Mouse (Mus musculus) liver, embryonic 16.5 days (tissue): Measurements from ENCODE around the gene Spsb4. TPM values are rescaled to one million over a fixed set of nuclear protein-coding genes. Genes with fewer than 3 reads are reported as not detected.

ENCODE experiments used
- ATAC-seq: fragments of 200-750 bp; cut with Nextera tagmentation; 2 replicates; pipeline ENCODE4 v1.8.0; 2017; ENCODE audit warnings: low read depth, mild to moderate bottlenecking, moderate number of reproducible peaks, moderate library complexity
- H3K27ac ChIP-seq: fragments of 300-500 bp; sonication (generic); 2 replicates; pipeline ENCODE4 v1.5.1; 2014; ENCODE audit warnings: mild to moderate bottlenecking, low read length
- H3K27me3 ChIP-seq: fragments of 300-500 bp; sonication (generic); 2 replicates; pipeline ENCODE4 v1.6.1; 2014; ENCODE audit warnings: low read depth, low read length, mixed read lengths; ENCODE audit not compliant: control insufficient read depth, insufficient read depth
- H3K36me3 ChIP-seq: fragments of 300-500 bp; sonication (generic); 2 replicates; pipeline ENCODE4 v1.6.1; 2014; ENCODE audit warnings: mild to moderate bottlenecking; ENCODE audit not compliant: control insufficient read depth, insufficient read depth
- H3K4me1 ChIP-seq: fragments of 300-500 bp; sonication (generic); 2 replicates; pipeline ENCODE4 v1.6.1; 2014; ENCODE audit warnings: low read depth, low read length, mixed read lengths; ENCODE audit not compliant: control insufficient read depth
- H3K4me2 ChIP-seq: fragments of 300-500 bp; sonication (generic); 2 replicates; pipeline ENCODE4 v1.6.1; 2014; ENCODE audit warnings: low read depth, low read length, mixed read lengths
- H3K4me3 ChIP-seq: fragments of 300-500 bp; sonication (generic); 2 replicates; pipeline ENCODE4 v1.5.1; 2014; ENCODE audit warnings: low read depth, mild to moderate bottlenecking, low read length
- H3K9ac ChIP-seq: fragments of 300-500 bp; sonication (generic); 2 replicates; pipeline ENCODE4 v1.6.1; 2014; ENCODE audit warnings: low read depth, low read length
- H3K9me3 ChIP-seq: fragments of 300-500 bp; sonication (generic); replicated peaks from 2 replicates; pipeline ENCODE4 v1.6.1; 2016; ENCODE audit warnings: low read length; ENCODE audit not compliant: control insufficient read depth
- WGBS: fragments of 180-500 bp; shearing (Covaris S2); extraction: QIAGEN DNeasy Blood & Tissue Kit; methylation state at CpG from one replicate; pipeline ENCODE4 v1.1.7; 2014; ENCODE audit not compliant: insufficient replicate concordance; 5-methylcytosine and 5-hydroxymethylcytosine counted together
- polyA plus RNA-seq: library from polyadenylated mRNA; unstranded; fragments of >200 nt; fragmentation: Nextera tagmentation; extraction: Ambion mirVana; gene quantifications from 2 replicates; pipeline ENCODE4 v1.2.1, GENCODE M21; 2015

The Spsb4 gene
- polyA plus RNA-seq, 1 experiment from 2014 or later, result 2.3 TPM

- Histone ChIP-seq H3K9me3 (no peaks in the 10 kb centered on the region), H3K4me1 (no peaks in the 10 kb centered on the region), H3K27me3 (peaks cover 11% of the 10 kb centered on the region; the same call in 1 of the 2 replicates), H3K4me3 (no peak overlapping the region), H3K9ac (no peak overlapping the region), H3K27ac (no peak overlapping the region), H3K36me3 (no peaks in the 10 kb centered on the region), H3K4me2 (no peak overlapping the region)
- WGBS, result 47% methylated on average over 6 of the region's 6 CpGs
- no peak for ATAC-seq
These were observed 61.9 kb downstream of the Spsb4 start for GRCm38 (mm10) chr9:96956646-96957297.

- ATAC-seq, result no peak
- no peaks in the 10 kb centered on the region for H3K36me3 ChIP-seq
- no peak overlapping the region for H3K4me3 ChIP-seq
- H3K27me3 ChIP-seq, result peaks cover 18% of the 10 kb centered on the region
- H3K9ac ChIP-seq, result no peak overlapping the region
- 63% methylated on average over 15 of the region's 15 CpGs for WGBS
- no peak overlapping the region for H3K4me2 ChIP-seq
- H3K4me1 ChIP-seq, result no peaks in the 10 kb centered on the region
- H3K9me3 ChIP-seq, result no peaks in the 10 kb centered on the region
- no peak overlapping the region for H3K27ac ChIP-seq
These were observed 64.4 kb downstream of the Spsb4 start for GRCm38 (mm10) chr9:96954063-96954809.

GRCm38 (mm10) chr9:96953443-96953842 lies 65.2 kb downstream of the Spsb4 start:
- Histone ChIP-seq H3K27ac (no peak overlapping the region), H3K4me2 (no peak overlapping the region), H3K4me3 (no peak overlapping the region), H3K36me3 (no peaks in the 10 kb centered on the region), H3K9me3 (no peaks in the 10 kb centered on the region), H3K4me1 (no peaks in the 10 kb centered on the region), H3K27me3 (peaks cover 24% of the 10 kb centered on the region), H3K9ac (no peak overlapping the region)
- no peak for ATAC-seq
- WGBS, result 57% methylated on average over 8 of the region's 8 CpGs

DNA sequence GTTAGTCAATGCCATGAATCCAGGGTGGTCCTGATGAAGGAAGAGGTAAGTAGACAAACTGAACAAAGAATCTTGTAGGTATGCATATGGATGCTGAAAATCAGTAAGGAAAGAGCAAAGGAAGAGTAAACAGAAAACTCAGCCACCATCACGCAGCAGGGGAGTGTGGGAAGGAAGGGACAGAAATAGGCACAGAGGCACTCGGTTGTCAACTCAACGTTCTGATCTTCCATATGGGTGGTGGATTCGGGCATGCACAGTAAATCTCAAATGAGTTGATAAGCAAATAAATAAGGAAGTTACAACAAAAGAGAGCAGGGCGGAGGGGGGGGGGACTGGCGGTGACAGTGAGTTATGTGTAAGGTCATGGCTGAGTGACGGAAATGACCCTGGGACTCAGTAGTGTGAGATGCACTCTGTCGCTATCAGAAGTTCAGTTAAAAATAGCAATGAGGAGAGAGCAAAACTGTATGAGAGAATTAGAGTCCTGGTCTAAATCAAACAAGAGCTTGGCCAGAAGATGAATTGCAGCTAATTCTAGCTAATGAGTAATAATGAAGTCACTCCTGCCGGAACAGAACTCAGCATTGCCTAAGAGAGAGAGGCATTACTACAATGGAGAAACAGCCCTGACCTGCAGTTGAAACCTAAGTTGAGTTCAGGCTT lies 66.2 kb downstream of the Spsb4 start:
- no peak overlapping the region for H3K27ac ChIP-seq
- 36% methylated on average over 9 of the region's 9 CpGs for WGBS

GRCm38 (mm10) chr9:96949551-96949950 lies 69.1 kb downstream of the Spsb4 start:
- Histone ChIP-seq H3K9me3 (no peaks in the 10 kb centered on the region), H3K9ac (no peak overlapping the region), H3K36me3 (no peaks in the 10 kb centered on the region), H3K4me1 (no peaks in the 10 kb centered on the region), H3K27me3 (peaks cover 25% of the 10 kb centered on the region), H3K4me3 (no peak overlapping the region), H3K27ac (no peak overlapping the region), H3K4me2 (no peak overlapping the region)
- no peak for ATAC-seq
- WGBS, result 76% methylated on average over 9 of the region's 9 CpGs

More for the DNA sequence above, 66.2 kb downstream of the Spsb4 start:
- Histone ChIP-seq H3K9me3 (no peaks in the 10 kb centered on the region), H3K9ac (no peak overlapping the region), H3K4me2 (no peak overlapping the region), H3K27me3 (peaks cover 25% of the 10 kb centered on the region), H3K4me1 (no peaks in the 10 kb centered on the region), H3K36me3 (no peaks in the 10 kb centered on the region), H3K4me3 (no peak overlapping the region)
- ATAC-seq, result 0 out of 2 replicates have a peak, but pooled peaks have one; percentile 5

DNA sequence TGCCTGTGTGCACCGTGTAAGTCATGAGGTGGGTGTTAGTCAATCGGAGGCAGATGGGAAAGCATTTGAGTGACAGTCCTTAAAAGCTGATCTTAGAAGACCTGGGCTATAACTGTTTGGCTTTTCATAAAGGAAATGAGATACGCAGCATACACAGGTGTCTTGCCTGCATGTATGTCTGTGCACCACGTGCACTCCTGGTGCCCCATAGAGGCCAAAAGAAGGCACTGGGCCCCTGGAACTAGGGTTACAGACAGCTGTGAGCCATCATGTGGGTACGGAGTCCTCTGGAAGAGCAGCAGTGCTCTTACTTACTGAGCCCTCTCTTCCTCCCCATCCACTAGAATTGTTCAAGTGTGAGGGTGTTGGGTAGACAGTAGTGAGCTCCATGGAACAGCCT lies 70.1 kb downstream of the Spsb4 start:
- Histone ChIP-seq H3K4me3 (no peak overlapping the region), H3K4me2 (no peak overlapping the region), H3K27me3 (peaks cover 26% of the 10 kb centered on the region), H3K9ac (no peak overlapping the region), H3K27ac (no peak overlapping the region), H3K36me3 (no peaks in the 10 kb centered on the region), H3K4me1 (no peaks in the 10 kb centered on the region), H3K9me3 (no peaks in the 10 kb centered on the region)
- WGBS, result 64% methylated on average over 5 of the region's 5 CpGs
- ATAC-seq, result no peak

DNA sequence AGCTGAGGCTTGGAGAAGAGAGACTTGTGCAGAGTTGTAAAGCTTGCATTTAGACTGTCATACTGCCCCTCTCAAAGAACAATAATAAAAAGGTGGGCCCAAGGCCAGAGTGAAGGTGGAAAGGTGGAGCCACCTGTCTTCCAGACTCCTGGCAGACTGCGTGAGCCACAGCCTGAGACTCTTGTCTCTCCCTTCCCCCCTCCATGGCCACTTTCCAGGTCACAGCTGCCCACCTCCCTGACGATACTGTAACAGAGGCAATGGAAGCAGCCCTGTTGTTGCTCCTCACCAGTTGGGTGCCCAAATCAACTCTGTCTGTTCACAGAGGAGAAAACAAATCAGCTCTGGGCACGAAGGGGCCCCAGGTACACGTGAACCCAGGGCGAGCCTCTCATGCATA lies 71.5 kb downstream of the Spsb4 start:
- ATAC-seq, result no peak
- H3K27me3 ChIP-seq, result peaks cover 26% of the 10 kb centered on the region
- 72% methylated on average over 5 of the region's 5 CpGs for WGBS

GRCm38 (mm10) chr9:96944517-96944916 lies 74.1 kb downstream of the Spsb4 start:
- Histone ChIP-seq H3K36me3 (no peaks in the 10 kb centered on the region), H3K9ac (no peak overlapping the region), H3K4me3 (no peak overlapping the region), H3K9me3 (no peaks in the 10 kb centered on the region; the same call in 1 of the 2 replicates), H3K4me2 (no peak overlapping the region), H3K27ac (no peak overlapping the region), H3K27me3 (peaks cover 18% of the 10 kb centered on the region), H3K4me1 (no peaks in the 10 kb centered on the region)
- ATAC-seq, result no peak
- WGBS, result 56% methylated on average over 16 of the region's 16 CpGs

More for the DNA sequence above, 71.5 kb downstream of the Spsb4 start:
- H3K4me2 ChIP-seq, result no peak overlapping the region
- H3K9ac ChIP-seq, result no peak overlapping the region
- no peak overlapping the region for H3K27ac ChIP-seq
- H3K36me3 ChIP-seq, result no peaks in the 10 kb centered on the region
- H3K4me1 ChIP-seq, result no peaks in the 10 kb centered on the region
- no peaks in the 10 kb centered on the region for H3K9me3 ChIP-seq
- H3K4me3 ChIP-seq, result no peak overlapping the region

DNA sequence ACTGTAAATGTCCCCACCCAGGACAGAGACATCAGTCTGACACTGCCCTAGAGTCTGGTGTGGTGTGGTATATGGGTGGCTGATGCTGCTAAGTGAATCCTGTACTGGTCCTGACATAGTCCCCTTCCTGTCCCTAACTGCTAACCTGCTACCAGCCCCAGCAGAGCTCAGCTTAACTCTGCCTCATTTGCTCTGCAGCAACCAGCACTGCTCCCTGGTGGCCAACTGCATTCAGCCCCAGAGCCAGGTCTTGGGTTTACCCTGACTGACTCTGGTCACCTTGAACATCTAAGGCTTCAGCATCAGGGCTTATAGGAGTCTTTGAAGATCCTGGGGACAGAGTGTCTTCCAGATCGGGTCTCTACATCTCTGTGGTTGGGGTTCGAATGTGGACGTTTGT lies 75.7 kb downstream of the Spsb4 start:
- H3K4me3 ChIP-seq, result no peak overlapping the region
- H3K4me2 ChIP-seq, result no peak overlapping the region
- no peaks in the 10 kb centered on the region for H3K36me3 ChIP-seq
- 52% methylated on average over 3 of the region's 3 CpGs for WGBS
- no peak overlapping the region for H3K9ac ChIP-seq
- no peaks in the 10 kb centered on the region; the same call in 1 of the 2 replicates for H3K9me3 ChIP-seq
- ATAC-seq, result no peak
- no peaks in the 10 kb centered on the region for H3K4me1 ChIP-seq
- H3K27ac ChIP-seq, result no peak overlapping the region
- peaks cover 9% of the 10 kb centered on the region for H3K27me3 ChIP-seq
